Mouse (Mus musculus): ENCODE data around the gene Gm21915. TPM values are rescaled to one million over a fixed set of nuclear protein-coding genes. Genes with fewer than 3 reads are reported as not detected.

Gm21915 gene
- not detected in 2 replicates for polyA plus RNA-seq (2014; fragmentation: Nextera tagmentation; extraction: Ambion mirVana)

DNA sequence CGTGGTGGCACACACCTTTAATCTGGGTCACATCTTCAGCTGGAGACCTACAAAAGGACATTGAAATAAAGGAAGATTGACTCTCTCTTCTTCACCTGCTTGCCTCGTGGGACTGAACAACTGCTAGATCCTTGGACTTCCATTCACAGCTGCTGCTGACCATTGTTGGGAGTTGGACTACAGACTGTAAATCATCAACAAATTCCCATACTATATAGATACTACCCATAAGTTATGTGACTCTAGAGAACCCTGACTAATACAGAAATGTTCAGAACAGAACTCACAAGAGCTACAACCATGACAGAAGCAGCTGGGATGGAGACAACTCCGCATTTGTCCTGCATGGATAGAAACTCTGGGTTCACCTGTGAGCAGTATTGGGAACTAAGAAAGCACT is at the start of gene Gm21915:
TSS of gene Gm21915 (plus strand) at position 301 of the 400 bp plus-strand sequence.
- no peak for ATAC-seq (ENCODE audit: insufficient number of reproducible peaks, low FRiP score, low TSS enrichment, low read depth)
- WGBS: 88% methylated on average over 3 of the region's 3 CpGs
- no peak within 1 kb of the TSS for H3K27ac ChIP-seq (replicated peaks; ENCODE audit: low read depth, low read length)

DNA sequence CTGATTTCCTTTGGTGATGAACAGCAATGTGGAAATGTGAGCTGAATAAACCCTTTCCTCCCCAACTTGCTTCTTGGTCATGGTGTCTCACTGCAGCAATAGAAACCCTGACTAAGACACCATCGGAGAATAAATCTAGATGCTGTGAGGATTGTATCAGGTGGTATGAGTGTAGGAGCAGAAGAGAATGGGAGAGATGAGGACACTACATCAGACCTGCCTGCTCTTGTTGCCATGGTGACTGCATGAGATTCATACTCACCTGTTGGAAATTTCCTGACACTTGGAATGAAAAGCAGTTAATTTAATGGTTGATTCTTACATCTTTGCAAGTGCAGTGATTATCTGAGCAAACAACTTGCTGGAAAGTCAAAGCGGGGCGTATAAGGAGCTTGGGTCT is 48.1 kb upstream of the Gm21915 start:
- no peak for ATAC-seq (ENCODE audit: insufficient number of reproducible peaks, low FRiP score, low TSS enrichment, low read depth)

More for the DNA sequence above, at the start of gene Gm21915:
- Histone ChIP-seq H3K4me2 (ENCODE audit: low read depth, severe bottlenecking) (no peak within 1 kb of the TSS), H3K4me3 (ENCODE audit: low read depth, low read length) (no peak within 1 kb of the TSS), H3K36me3 (ENCODE audit: control insufficient read depth, insufficient read depth, low read length) (no peaks in the 10 kb centered on the region), H3K9ac (ENCODE audit: low read length) (no peak within 1 kb of the TSS), H3K9me3 (ENCODE audit: control insufficient read depth, low read length) (no peaks in the 10 kb centered on the region), H3K4me1 (ENCODE audit: control insufficient read depth, insufficient read depth, low read length) (no peaks in the 10 kb centered on the region), H3K27me3 (ENCODE audit: control insufficient read depth, insufficient read depth, low read length) (no peaks in the 10 kb centered on the region)
- no peak for DNase-seq (ENCODE audit: low spot score)

DNA sequence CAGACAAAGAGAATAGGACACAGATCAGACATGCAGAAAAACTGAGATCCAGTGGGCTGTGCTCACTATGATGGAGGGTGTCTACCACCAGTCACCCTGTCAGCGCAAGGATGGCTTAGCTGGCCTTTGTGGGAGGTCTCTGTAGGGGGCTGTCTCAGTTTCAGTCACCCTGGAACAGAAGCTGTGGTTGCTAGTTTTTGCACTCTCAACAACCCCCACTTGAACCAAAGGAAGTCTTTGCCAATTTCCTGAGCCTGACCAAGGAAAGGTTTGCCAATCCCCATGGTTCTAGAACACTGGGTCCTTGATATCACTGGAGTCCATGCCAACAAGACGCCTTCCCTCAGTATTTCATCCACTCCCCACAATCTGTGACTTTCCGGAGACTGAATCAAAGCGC is 47.6 kb upstream of the Gm21915 start:
- Histone ChIP-seq H3K9me3 (ENCODE audit: control insufficient read depth, low read length) (no peaks in the 10 kb centered on the region; the same call in 1 of the 2 replicates), H3K4me1 (ENCODE audit: control insufficient read depth, insufficient read depth, low read length) (0 out of 2 replicates have a peak, but pooled peaks cover 4% of the 10 kb centered on the region), H3K36me3 (ENCODE audit: control insufficient read depth, insufficient read depth, low read length) (no peaks in the 10 kb centered on the region), H3K27ac (replicated peaks; ENCODE audit: low read depth, low read length) (no peak overlapping the region), H3K9ac (ENCODE audit: low read length) (no peak overlapping the region), H3K27me3 (ENCODE audit: control insufficient read depth, insufficient read depth, low read length) (no peaks in the 10 kb centered on the region), H3K4me3 (ENCODE audit: low read depth, low read length) (no peak overlapping the region), H3K4me2 (ENCODE audit: low read depth, severe bottlenecking) (no peak overlapping the region)
- DNase-seq (ENCODE audit: low spot score) (no peak), ATAC-seq (ENCODE audit: insufficient number of reproducible peaks, low FRiP score, low TSS enrichment, low read depth) (no peak)
- WGBS: 87% methylated on average over 4 of the region's 4 CpGs

More for the DNA sequence above, 48.1 kb upstream of the Gm21915 start:
- Histone ChIP-seq H3K9ac (ENCODE audit: low read length) (no peak overlapping the region), H3K9me3 (ENCODE audit: control insufficient read depth, low read length) (no peaks in the 10 kb centered on the region; the same call in 1 of the 2 replicates), H3K36me3 (ENCODE audit: control insufficient read depth, insufficient read depth, low read length) (no peaks in the 10 kb centered on the region), H3K4me2 (ENCODE audit: low read depth, severe bottlenecking) (no peak overlapping the region), H3K4me3 (ENCODE audit: low read depth, low read length) (no peak overlapping the region), H3K4me1 (ENCODE audit: control insufficient read depth, insufficient read depth, low read length) (0 out of 2 replicates have a peak, but pooled peaks cover 4% of the 10 kb centered on the region), H3K27me3 (ENCODE audit: control insufficient read depth, insufficient read depth, low read length) (no peaks in the 10 kb centered on the region), H3K27ac (replicated peaks; ENCODE audit: low read depth, low read length) (no peak overlapping the region)
- WGBS: 95% methylated on average over 3 of the region's 3 CpGs
- no peak for DNase-seq (ENCODE audit: low spot score)

DNA sequence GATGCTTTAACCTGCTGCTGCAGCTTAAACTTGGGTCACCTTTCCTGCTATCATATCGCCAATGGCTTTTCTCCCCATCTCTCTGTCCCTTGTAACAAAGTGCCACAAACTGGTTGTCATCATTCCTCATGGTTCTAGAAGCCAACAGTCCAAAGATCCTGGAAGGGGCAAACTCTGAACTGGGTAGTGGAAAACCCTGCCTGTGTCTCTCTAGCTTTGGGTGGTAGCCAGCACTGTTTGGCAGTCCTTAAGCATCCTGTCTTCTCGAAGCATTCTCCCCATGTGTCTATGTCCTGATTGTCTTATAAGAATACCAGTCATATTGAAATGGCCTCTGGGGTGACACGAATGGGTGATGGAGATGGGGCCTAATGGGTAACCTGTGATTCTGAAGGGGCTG is 45.1 kb upstream of the Gm21915 start:
- WGBS: 86% methylated on average over 3 of the region's 3 CpGs
- H3K4me3 ChIP-seq (ENCODE audit: low read depth, low read length): no peak overlapping the region
- no peak overlapping the region for H3K4me2 ChIP-seq (ENCODE audit: low read depth, severe bottlenecking)
- ATAC-seq (ENCODE audit: insufficient number of reproducible peaks, low FRiP score, low TSS enrichment, low read depth) (no peak), DNase-seq (ENCODE audit: low spot score) (no peak)
- no peak overlapping the region for H3K27ac ChIP-seq (replicated peaks; ENCODE audit: low read depth, low read length)
- H3K9ac ChIP-seq (ENCODE audit: low read length): no peak overlapping the region
- no peaks in the 10 kb centered on the region for H3K27me3 ChIP-seq (ENCODE audit: control insufficient read depth, insufficient read depth, low read length)
- 0 out of 2 replicates have a peak, but pooled peaks cover 4% of the 10 kb centered on the region for H3K4me1 ChIP-seq (ENCODE audit: control insufficient read depth, insufficient read depth, low read length)
- no peaks in the 10 kb centered on the region for H3K36me3 ChIP-seq (ENCODE audit: control insufficient read depth, insufficient read depth, low read length)
- no peaks in the 10 kb centered on the region; the same call in 1 of the 2 replicates for H3K9me3 ChIP-seq (ENCODE audit: control insufficient read depth, low read length)

DNA sequence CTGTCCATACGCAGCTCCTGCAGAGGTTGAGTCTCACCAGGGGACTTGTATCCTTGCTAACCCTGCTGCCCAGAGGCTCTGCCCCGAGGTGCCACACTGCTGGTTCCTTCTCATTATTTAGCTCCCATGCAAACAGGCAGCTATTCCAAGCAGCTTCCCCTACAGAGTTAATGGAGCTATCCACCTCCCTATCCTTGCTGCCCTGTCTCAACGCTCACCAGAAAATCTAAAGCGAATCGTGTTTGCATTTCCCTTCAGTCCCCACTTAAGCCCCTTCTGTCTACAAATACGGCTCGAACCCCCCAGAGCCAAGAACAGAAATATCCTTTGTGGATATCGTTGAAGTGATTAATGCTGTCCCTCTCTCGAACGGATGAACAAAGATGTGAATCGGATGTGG is 43.8 kb upstream of the Gm21915 start:
- DNase-seq (ENCODE audit: low spot score): no peak
- 59% methylated on average over 11 of the region's 11 CpGs for WGBS

DNA sequence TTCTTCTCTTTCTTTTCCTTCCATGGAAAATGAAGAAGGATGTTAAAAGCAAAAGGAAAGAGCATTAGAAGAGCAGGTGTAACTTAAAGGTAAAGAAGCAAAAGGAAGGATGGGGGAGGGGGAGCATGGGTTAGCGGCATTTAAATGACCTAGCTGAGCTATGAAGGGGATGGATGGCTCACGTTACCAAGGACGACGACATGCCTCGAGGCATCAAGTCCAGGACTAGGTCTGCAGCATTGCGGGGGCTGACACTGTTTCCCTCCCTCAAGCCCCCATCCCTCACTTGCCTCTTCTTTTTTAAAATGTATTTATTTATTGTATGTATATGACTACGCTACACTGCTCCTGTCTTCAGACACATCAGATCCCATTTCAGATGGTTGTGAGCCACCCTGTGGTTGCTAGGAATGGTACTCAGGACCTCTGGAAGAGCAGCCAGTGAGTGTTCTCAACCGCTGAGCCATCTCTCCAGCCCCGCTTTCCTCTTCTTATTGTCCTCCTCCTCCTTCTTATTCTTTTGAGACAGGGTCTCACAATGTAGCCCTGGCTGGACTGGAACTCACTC is 43.2 kb upstream of the Gm21915 start:
- H3K9me3 ChIP-seq (ENCODE audit: control insufficient read depth, low read length): no peaks in the 10 kb centered on the region; the same call in 1 of the 2 replicates
- H3K4me3 ChIP-seq (ENCODE audit: low read depth, low read length): no peak overlapping the region
- DNase-seq (ENCODE audit: low spot score) (no peak), ATAC-seq (ENCODE audit: insufficient number of reproducible peaks, low FRiP score, low TSS enrichment, low read depth) (no peak)
- H3K27ac ChIP-seq (replicated peaks; ENCODE audit: low read depth, low read length): no peak overlapping the region
- H3K9ac ChIP-seq (ENCODE audit: low read length): no peak overlapping the region
- WGBS: 41% methylated on average over 9 of the region's 9 CpGs
- H3K4me2 ChIP-seq (ENCODE audit: low read depth, severe bottlenecking): no peak overlapping the region
- 0 out of 2 replicates have a peak, but pooled peaks cover 4% of the 10 kb centered on the region for H3K4me1 ChIP-seq (ENCODE audit: control insufficient read depth, insufficient read depth, low read length)
- H3K36me3 ChIP-seq (ENCODE audit: control insufficient read depth, insufficient read depth, low read length): no peaks in the 10 kb centered on the region
- no peaks in the 10 kb centered on the region for H3K27me3 ChIP-seq (ENCODE audit: control insufficient read depth, insufficient read depth, low read length)

More for the DNA sequence above, 43.8 kb upstream of the Gm21915 start:
- H3K4me2 ChIP-seq (ENCODE audit: low read depth, severe bottlenecking): no peak overlapping the region
- H3K4me1 ChIP-seq (ENCODE audit: control insufficient read depth, insufficient read depth, low read length): 0 out of 2 replicates have a peak, but pooled peaks cover 4% of the 10 kb centered on the region
- H3K36me3 ChIP-seq (ENCODE audit: control insufficient read depth, insufficient read depth, low read length): no peaks in the 10 kb centered on the region
- no peaks in the 10 kb centered on the region; the same call in 1 of the 2 replicates for H3K9me3 ChIP-seq (ENCODE audit: control insufficient read depth, low read length)
- no peak overlapping the region for H3K9ac ChIP-seq (ENCODE audit: low read length)
- ATAC-seq (ENCODE audit: insufficient number of reproducible peaks, low FRiP score, low TSS enrichment, low read depth): no peak
- no peaks in the 10 kb centered on the region for H3K27me3 ChIP-seq (ENCODE audit: control insufficient read depth, insufficient read depth, low read length)
- H3K4me3 ChIP-seq (ENCODE audit: low read depth, low read length): no peak overlapping the region
- H3K27ac ChIP-seq (replicated peaks; ENCODE audit: low read depth, low read length): no peak overlapping the region; the same call in 1 of the 2 replicates

DNA sequence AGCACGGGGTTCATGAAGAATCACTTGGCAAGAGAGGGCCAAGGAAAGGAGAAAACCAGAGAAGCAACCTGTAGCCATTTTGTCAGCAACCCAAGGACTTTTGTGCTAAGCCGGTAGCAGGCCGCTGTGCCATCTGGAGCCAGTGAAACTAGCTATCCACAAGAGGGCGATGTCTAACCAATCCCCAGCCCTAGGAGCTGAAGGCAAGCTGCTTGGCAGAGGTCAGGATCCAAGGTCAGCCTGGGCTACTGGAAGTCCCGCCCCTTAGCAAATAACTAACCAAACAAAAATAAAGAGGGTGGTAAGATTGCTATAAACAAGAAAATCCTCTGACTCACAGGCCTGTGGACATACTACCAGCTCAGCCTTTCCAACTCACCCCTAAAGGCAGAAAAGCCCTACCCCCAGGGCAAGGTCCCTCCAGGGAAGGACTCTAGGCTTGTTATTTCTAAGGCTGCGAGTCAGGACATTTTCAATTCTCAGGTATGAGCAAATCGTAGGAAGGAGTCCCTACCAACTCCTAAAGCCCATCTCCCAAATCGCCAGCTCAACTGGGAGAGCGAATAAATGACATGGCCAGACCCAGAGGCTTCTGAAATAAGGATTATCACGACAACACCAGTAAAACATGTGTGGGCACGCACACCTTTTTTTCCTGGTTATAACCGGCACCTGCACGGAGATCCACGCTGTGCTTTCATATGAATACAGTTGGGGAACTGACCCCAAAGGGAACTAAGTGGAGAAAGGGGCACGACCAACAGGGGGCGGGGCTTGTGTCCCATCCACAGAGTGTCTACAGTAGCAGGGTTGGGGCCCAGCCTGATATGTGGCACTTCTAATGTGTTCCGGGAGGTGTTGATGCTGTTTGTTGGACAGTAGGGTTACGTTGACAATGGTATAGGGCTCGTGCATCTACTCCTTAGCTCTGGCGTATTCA is 42.0 kb upstream of the Gm21915 start:
- Histone ChIP-seq H3K9me3 (ENCODE audit: control insufficient read depth, low read length) (no peaks in the 10 kb centered on the region), H3K36me3 (ENCODE audit: control insufficient read depth, insufficient read depth, low read length) (no peaks in the 10 kb centered on the region), H3K4me1 (ENCODE audit: control insufficient read depth, insufficient read depth, low read length) (0 out of 2 replicates have a peak, but pooled peaks cover 4% of the 10 kb centered on the region), H3K4me3 (ENCODE audit: low read depth, low read length) (no peak overlapping the region), H3K9ac (ENCODE audit: low read length) (no peak overlapping the region), H3K27ac (replicated peaks; ENCODE audit: low read depth, low read length) (no peak overlapping the region), H3K4me2 (ENCODE audit: low read depth, severe bottlenecking) (no peak overlapping the region), H3K27me3 (ENCODE audit: control insufficient read depth, insufficient read depth, low read length) (no peaks in the 10 kb centered on the region)
- ATAC-seq (ENCODE audit: insufficient number of reproducible peaks, low FRiP score, low TSS enrichment, low read depth) (no peak), DNase-seq (ENCODE audit: low spot score) (peak; percentile 74)
- 65% methylated on average over 20 of the region's 20 CpGs for WGBS

DNA sequence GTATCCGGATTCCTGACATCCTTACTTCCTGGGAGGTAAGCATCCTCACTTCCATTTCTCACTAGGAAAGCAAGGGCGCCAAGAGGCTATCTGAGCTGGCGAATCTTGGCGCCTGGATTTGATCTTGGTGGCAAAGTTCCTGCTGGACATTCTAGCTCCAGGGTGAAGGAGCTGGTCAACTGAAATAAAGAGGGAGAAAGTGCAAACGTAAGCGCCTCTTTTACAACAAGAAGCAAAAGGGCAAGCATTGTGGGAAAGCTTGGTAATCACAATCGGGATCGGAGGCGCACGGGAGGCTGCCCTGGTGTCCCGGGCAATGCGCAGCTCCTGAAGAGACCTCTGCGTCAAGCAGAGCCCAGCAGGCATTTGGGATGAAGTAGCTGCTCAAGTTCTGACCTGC is 41.0 kb upstream of the Gm21915 start:
- 62% methylated on average over 13 of the region's 13 CpGs for WGBS

More for the DNA sequence above, 41.0 kb upstream of the Gm21915 start:
- no peaks in the 10 kb centered on the region for H3K9me3 ChIP-seq (ENCODE audit: control insufficient read depth, low read length)
- no peak overlapping the region for H3K27ac ChIP-seq (replicated peaks; ENCODE audit: low read depth, low read length)
- ATAC-seq (ENCODE audit: insufficient number of reproducible peaks, low FRiP score, low TSS enrichment, low read depth) (no peak), DNase-seq (ENCODE audit: low spot score) (no peak)
- no peak overlapping the region for H3K9ac ChIP-seq (ENCODE audit: low read length)
- no peaks in the 10 kb centered on the region for H3K36me3 ChIP-seq (ENCODE audit: control insufficient read depth, insufficient read depth, low read length)
- no peak overlapping the region for H3K4me2 ChIP-seq (ENCODE audit: low read depth, severe bottlenecking)
- H3K27me3 ChIP-seq (ENCODE audit: control insufficient read depth, insufficient read depth, low read length): no peaks in the 10 kb centered on the region
- H3K4me1 ChIP-seq (ENCODE audit: control insufficient read depth, insufficient read depth, low read length): 0 out of 2 replicates have a peak, but pooled peaks cover 4% of the 10 kb centered on the region
- H3K4me3 ChIP-seq (ENCODE audit: low read depth, low read length): no peak overlapping the region

All from limb, embryonic 11.5 days (tissue).